Mouse (Mus musculus) natural killer cell, adult 2 months (primary cell): ENCODE data around the gene Pold4.
A peak's percentile ranks its signal among the peaks of the same experiment; 100 is the strongest.
"Not testable (repeated sequence)": the region's sequence is repeated elsewhere in the genome, so short reads cannot be mapped to it uniquely, and the experiment has no call there.

Experiments
- DNase-seq, 2 experiments: peaks; one replicate each; pipeline ENCODE4 v3.0.0; 2022; ENCODE audit warnings: low spot score in 2 of 2

The Pold4 gene

GRCm38 (mm10) chr19:4227894-4228678, 3.6 kb upstream of the Pold4 start:
- peak; percentile 67 to 72 for DNase-seq

GRCm38 (mm10) chr19:4228891-4229290, 2.8 kb upstream of the Pold4 start:
- DNase-seq: no peak

GRCm38 (mm10) chr19:4229451-4230076, 2.1 kb upstream of the Pold4 start:
- DNase-seq: no peak

- DNase-seq: no peak
These were observed 1.3 kb upstream of the Pold4 start for GRCm38 (mm10) chr19:4230415-4230814.

- DNase-seq: no peak
These were observed 480 bp downstream of the Pold4 start for GRCm38 (mm10) chr19:4232186-4232572.

- no peak for DNase-seq
These were observed 952 bp downstream of the Pold4 start for GRCm38 (mm10) chr19:4232651-4233050.

GRCm38 (mm10) chr19:4234548-4234947, 2.8 kb downstream of the Pold4 start:
- no peak for DNase-seq

GRCm38 (mm10) chr19:4240247-4240668, 8.6 kb downstream of the Pold4 start:
- DNase-seq: no peak

- no peak for DNase-seq
These were observed 10.7 kb downstream of the Pold4 start for GRCm38 (mm10) chr19:4242416-4242815.

GRCm38 (mm10) chr19:4244775-4245174, 13.1 kb downstream of the Pold4 start:
- DNase-seq: no peak

- DNase-seq: no peak
These were observed 15.3 kb downstream of the Pold4 start for GRCm38 (mm10) chr19:4247010-4247409.

GRCm38 (mm10) chr19:4248683-4249082, 17.0 kb downstream of the Pold4 start:
- DNase-seq: not testable (repeated sequence)

GRCm38 (mm10) chr19:4254230-4254629, 22.5 kb downstream of the Pold4 start:
- DNase-seq: no peak

GRCm38 (mm10) chr19:4255583-4256162, 24.0 kb downstream of the Pold4 start:
- DNase-seq: no peak

GRCm38 (mm10) chr19:4257216-4257896, 25.7 kb downstream of the Pold4 start:
- DNase-seq: peak; percentile 88 to 90

- no peak for DNase-seq
These were observed 26.2 kb downstream of the Pold4 start for GRCm38 (mm10) chr19:4257897-4258252.

GRCm38 (mm10) chr19:4261038-4261698, 29.5 kb downstream of the Pold4 start:
- peak in 1 of 2 experiments; percentile 36 for DNase-seq

GRCm38 (mm10) chr19:4262756-4263155, 31.1 kb downstream of the Pold4 start:
- peak; percentile 65 to 74 for DNase-seq

- no peak for DNase-seq
These were observed 32.0 kb downstream of the Pold4 start for GRCm38 (mm10) chr19:4263702-4264101.

- DNase-seq: no peak
These were observed 32.6 kb downstream of the Pold4 start for GRCm38 (mm10) chr19:4264171-4264780.

- DNase-seq: no peak
These were observed 34.3 kb downstream of the Pold4 start for GRCm38 (mm10) chr19:4265956-4266355.
